8 mouse cellular contexts compared by ENCODE assay signal in the genomic region with DNA sequence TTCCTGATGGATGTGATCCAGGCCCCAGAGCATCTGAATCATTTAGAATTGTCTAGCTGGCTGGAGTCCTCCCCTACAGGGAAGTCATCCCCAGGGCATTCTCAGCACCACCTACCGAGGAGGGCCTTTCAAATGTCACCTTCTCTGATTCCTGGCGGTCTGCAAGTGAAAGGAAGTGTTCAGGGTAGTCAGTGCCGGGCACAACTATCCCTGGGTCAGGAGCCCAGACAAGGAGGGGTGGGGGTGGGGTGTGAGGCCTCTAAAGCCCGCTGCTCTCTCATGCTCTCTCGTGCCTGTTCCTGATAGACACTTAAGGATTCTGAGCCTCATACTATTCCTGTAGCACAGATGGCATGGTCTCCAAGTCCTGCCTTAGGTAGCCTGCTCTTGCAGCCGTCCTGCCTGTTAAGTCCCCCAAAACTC. TPM values are rescaled to one million over a fixed set of nuclear protein-coding genes. Genes with fewer than 3 reads are reported as not detected.
DNase-seq lines count a peak whose midpoint lies in the region; ATAC-seq lines count a peak whose summit lies in the region.

No protein-coding gene starts in this region.

- peak overlapping the region; percentile 61 for H3K4me2 ChIP-seq in forebrain, embryonic 14.5 days (ENCODE audit: low read length)
- H3K4me2 ChIP-seq in intestine, embryonic 16.5 days (ENCODE audit: low read depth, low read length), result peak overlapping the region; percentile 59; the same call in 1 of the 2 replicates
- peak overlapping the region; percentile 60; the same call in 1 of the 2 replicates for H3K4me2 ChIP-seq in midbrain, embryonic 15.5 days

- peaks cover 84% of the 10 kb centered on the region for H3K4me1 ChIP-seq in megakaryocyte, embryonic 14.5 days
- H3K4me1 ChIP-seq in forebrain, embryonic 14.5 days (ENCODE audit: control insufficient read depth, insufficient read depth, low read length), result peaks cover 13% of the 10 kb centered on the region; the same call in 1 of the 2 replicates
- peaks cover 29% of the 10 kb centered on the region for H3K4me1 ChIP-seq in intestine, embryonic 16.5 days (ENCODE audit: control insufficient read depth, insufficient read depth, low read length)
- H3K4me1 ChIP-seq in midbrain, embryonic 15.5 days, result peaks cover 14% of the 10 kb centered on the region

- peaks cover 44% of the 10 kb centered on the region for H3K36me3 ChIP-seq in megakaryocyte, embryonic 14.5 days (replicated peaks; ENCODE audit: low read length)
- 0 out of 2 replicates have a peak, but pooled peaks cover 3% of the 10 kb centered on the region for H3K36me3 ChIP-seq in forebrain, embryonic 14.5 days (ENCODE audit: control insufficient read depth, insufficient read depth, low read length)
- no peaks in the 10 kb centered on the region for H3K36me3 ChIP-seq in intestine, embryonic 16.5 days (ENCODE audit: control insufficient read depth, insufficient read depth, low read length)
- H3K36me3 ChIP-seq in midbrain, embryonic 15.5 days (replicated peaks), result no peaks in the 10 kb centered on the region

- H3K27me3 ChIP-seq in megakaryocyte, embryonic 14.5 days (replicated peaks), result no peaks in the 10 kb centered on the region
- H3K27me3 ChIP-seq in forebrain, embryonic 14.5 days (replicated peaks; ENCODE audit: control insufficient read depth, insufficient read depth, low read length), result no peaks in the 10 kb centered on the region
- no peaks in the 10 kb centered on the region for H3K27me3 ChIP-seq in intestine, embryonic 16.5 days (replicated peaks; ENCODE audit: control insufficient read depth, insufficient read depth, low read length)
- peaks cover 6% of the 10 kb centered on the region; the same call in 1 of the 2 replicates for H3K27me3 ChIP-seq in midbrain, embryonic 15.5 days (replicated peaks)

- DNase-seq in forebrain, embryonic 14.5 days (ENCODE audit: low spot score), result peak; percentile 41
- no peak for DNase-seq in right cerebral cortex, adult 18-20 months
- no peak for DNase-seq in right cerebral cortex, postnatal 25 days
- no peak for DNase-seq in left cerebral cortex, postnatal 4 days

- no peak for ATAC-seq in megakaryocyte, adult 5-6 weeks (ENCODE audit: poor library complexity, severe bottlenecking)
- peak; percentile 21 for ATAC-seq in forebrain, embryonic 14.5 days
- ATAC-seq in intestine, embryonic 16.5 days, result peak; percentile 28
- ATAC-seq in midbrain, embryonic 15.5 days (replicated peaks), result peak; percentile 22

- 13% methylated on average over 6 of the region's 6 CpGs for WGBS in forebrain, embryonic 14.5 days
- WGBS in intestine, embryonic 16.5 days, result 35% methylated on average over 6 of the region's 6 CpGs
- 23% methylated on average over 6 of the region's 6 CpGs for WGBS in midbrain, embryonic 15.5 days

- no peaks in the 10 kb centered on the region for H3K9me3 ChIP-seq in megakaryocyte, embryonic 14.5 days
- no peaks in the 10 kb centered on the region for H3K9me3 ChIP-seq in forebrain, embryonic 14.5 days (replicated peaks; ENCODE audit: control insufficient read depth, low read length)
- H3K9me3 ChIP-seq in intestine, embryonic 16.5 days (ENCODE audit: control insufficient read depth, low read length), result no peaks in the 10 kb centered on the region
- no peaks in the 10 kb centered on the region for H3K9me3 ChIP-seq in midbrain, embryonic 15.5 days

- peak overlapping the region; percentile 89 for H3K4me3 ChIP-seq in megakaryocyte, embryonic 14.5 days (replicated peaks)
- no peak overlapping the region for H3K4me3 ChIP-seq in forebrain, embryonic 14.5 days (ENCODE audit: low read depth, low read length)
- H3K4me3 ChIP-seq in intestine, embryonic 16.5 days (ENCODE audit: low read length), result no peak overlapping the region
- H3K4me3 ChIP-seq in midbrain, embryonic 15.5 days, result no peak overlapping the region

- intact Hi-C loops in left cerebral cortex, postnatal 4 days (cut with DNase I), result no loop called here

- H3K9ac ChIP-seq in forebrain, embryonic 14.5 days (ENCODE audit: low read length), result no peak overlapping the region
- peak overlapping the region; percentile 68 for H3K9ac ChIP-seq in intestine, embryonic 16.5 days (ENCODE audit: low read depth, low read length)
- no peak overlapping the region for H3K9ac ChIP-seq in midbrain, embryonic 15.5 days

- H3K27ac ChIP-seq in forebrain, embryonic 14.5 days (ENCODE audit: low read depth, low read length), result peak overlapping the region; percentile 68
- H3K27ac ChIP-seq in intestine, embryonic 16.5 days (ENCODE audit: low read length), result peak overlapping the region; percentile 63
- H3K27ac ChIP-seq in midbrain, embryonic 15.5 days, result peak overlapping the region; percentile 58; the same call in 1 of the 2 replicates

RNA-seq across cellular contexts. Expression of gene Bhlhe40, which starts 7.2 kb away (rescaled TPM):
- polyA plus RNA-seq in megakaryocyte, embryonic 14.5 days (2012; ENCODE audit: insufficient read depth, low replicate concordance), result 12.0 and 24.0 TPM in 2 replicates
- total RNA-seq in megakaryocyte, adult 5-6 weeks (2015), result 5.7 and 11.9 TPM in 2 replicates
- 11.6 and 14.3 TPM in 2 replicates for total RNA-seq in megakaryocyte, adult 5-6 weeks (2017)
- 5.0 and 6.7 TPM in 2 replicates for polyA plus RNA-seq in forebrain, embryonic 14.5 days (2014; fragmentation: Nextera tagmentation; extraction: Ambion mirVana)
- polyA plus RNA-seq in intestine, embryonic 16.5 days (2015; fragmentation: Nextera tagmentation; extraction: Ambion mirVana), result 60.7 and 77.0 TPM in 2 replicates
- 5.3 TPM in 2 replicates for polyA plus RNA-seq in midbrain, embryonic 15.5 days (2015; fragmentation: Nextera tagmentation; extraction: Ambion mirVana)
- total RNA-seq in left cerebral cortex, postnatal 4 days (2021), result 10 to 100 TPM; 33.1 to 35.4 TPM
